Mouse (Mus musculus) limb, embryonic 11.5 days (tissue): Measurements from ENCODE around the gene Hoxc9. TPM values are rescaled to one million over a fixed set of nuclear protein-coding genes. Genes with fewer than 3 reads are reported as not detected.

ENCODE experiments used
- ATAC-seq: fragments of 200-750 bp; cut with Nextera tagmentation; 2 replicates; pipeline ENCODE4 v1.8.0; 2017; ENCODE audit warnings: low read depth; ENCODE audit not compliant: insufficient number of reproducible peaks, low FRiP score, low TSS enrichment
- DNase-seq: peaks from one replicate; pipeline ENCODE4 v3.0.0-alpha.2; 2015; ENCODE audit warnings: low spot score
- H3K27ac ChIP-seq: fragments of 300-500 bp; sonication (generic); replicated peaks from 2 replicates; pipeline ENCODE4 v1.5.1; 2014; ENCODE audit warnings: low read depth, mild to moderate bottlenecking, low read length
- H3K27me3 ChIP-seq: fragments of 300-500 bp; sonication (generic); 2 replicates; pipeline ENCODE4 v1.6.1; 2014; ENCODE audit warnings: mild to moderate bottlenecking, low read length, mixed read lengths; ENCODE audit not compliant: control insufficient read depth, insufficient read depth
- H3K36me3 ChIP-seq: fragments of 300-500 bp; sonication (generic); 2 replicates; pipeline ENCODE4 v1.6.1; 2014; ENCODE audit warnings: mild to moderate bottlenecking, low read length, moderate library complexity, mixed read lengths; ENCODE audit not compliant: control insufficient read depth, insufficient read depth
- H3K4me1 ChIP-seq: fragments of 300-500 bp; sonication (generic); 2 replicates; pipeline ENCODE4 v1.6.1; 2014; ENCODE audit warnings: low read length, mixed read lengths; ENCODE audit not compliant: control insufficient read depth, insufficient read depth
- H3K4me2 ChIP-seq: fragments of 300-500 bp; sonication (generic); 2 replicates; pipeline ENCODE4 v1.6.1; 2014; ENCODE audit warnings: low read depth, mild to moderate bottlenecking, moderate library complexity; ENCODE audit not compliant: severe bottlenecking
- H3K4me3 ChIP-seq: fragments of 300-500 bp; sonication (generic); 2 replicates; pipeline ENCODE4 v1.5.1; 2014; ENCODE audit warnings: low read depth, low read length
- H3K9ac ChIP-seq: fragments of 300-500 bp; sonication (generic); 2 replicates; pipeline ENCODE4 v1.6.1; 2014; ENCODE audit warnings: mild to moderate bottlenecking, low read length
- H3K9me3 ChIP-seq: fragments of 300-500 bp; sonication (generic); 2 replicates; pipeline ENCODE4 v1.6.1; 2016; ENCODE audit warnings: low read length; ENCODE audit not compliant: control insufficient read depth
- WGBS: fragments of 180-500 bp; shearing (Covaris S2); extraction: QIAGEN DNeasy Blood & Tissue Kit; methylation state at CpG from one replicate; pipeline ENCODE4 v1.1.7; 2014; 5-methylcytosine and 5-hydroxymethylcytosine counted together
- polyA plus RNA-seq: library from polyadenylated mRNA; unstranded; fragments of >200 nt; fragmentation: Nextera tagmentation; extraction: Ambion mirVana; gene quantifications from 2 replicates; pipeline ENCODE4 v1.2.1, GENCODE M21; 2014

The Hoxc9 gene
- polyA plus RNA-seq, 1 experiment from 2014 or later: 6.1 TPM

GRCm38 (mm10) chr15:102962492-102962891, 13.7 kb upstream of the Hoxc9 start:
- H3K4me1 ChIP-seq: peaks cover 20% of the 10 kb centered on the region
- H3K4me2 ChIP-seq: peak overlapping the region; percentile 64
- H3K9ac ChIP-seq: peak overlapping the region; percentile 86
- DNase-seq (peak; percentile 77), ATAC-seq (no peak)
- 2% methylated on average over 13 of the region's 13 CpGs for WGBS
- H3K36me3 ChIP-seq: no peaks in the 10 kb centered on the region
- peak overlapping the region; percentile 55 for H3K4me3 ChIP-seq
- peak overlapping the region; percentile 85 for H3K27ac ChIP-seq
- H3K27me3 ChIP-seq: peaks cover 46% of the 10 kb centered on the region
- H3K9me3 ChIP-seq: no peaks in the 10 kb centered on the region

DNA sequence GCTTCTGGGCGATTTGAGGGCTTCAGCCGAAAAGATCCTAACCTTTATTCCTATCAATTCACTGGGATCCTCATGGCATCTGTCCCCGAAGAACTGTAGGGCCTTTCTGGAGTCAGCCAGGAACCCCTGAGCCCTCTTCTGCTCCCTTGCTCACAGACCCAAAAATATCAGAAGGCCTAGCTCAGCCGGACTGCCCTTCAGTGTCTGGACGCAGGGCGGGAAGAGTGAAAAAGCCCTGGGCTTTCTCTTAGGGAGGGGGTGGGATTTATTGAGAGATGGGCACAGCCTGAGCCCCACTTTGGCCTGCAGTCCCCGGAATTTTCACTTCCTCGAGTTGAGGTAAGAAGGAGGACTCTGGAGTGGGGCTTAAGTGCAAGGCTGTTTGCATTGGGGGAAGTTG, 13.0 kb upstream of the Hoxc9 start:
- peak overlapping the region; percentile 55 for H3K4me3 ChIP-seq
- DNase-seq (no peak), ATAC-seq (no peak)
- no peaks in the 10 kb centered on the region for H3K36me3 ChIP-seq
- 2% methylated on average over 8 of the region's 8 CpGs for WGBS
- peak overlapping the region; percentile 64 for H3K4me2 ChIP-seq
- peak overlapping the region; percentile 86 for H3K9ac ChIP-seq
- peaks cover 15% of the 10 kb centered on the region for H3K4me1 ChIP-seq
- H3K9me3 ChIP-seq: no peaks in the 10 kb centered on the region
- H3K27ac ChIP-seq: peak overlapping the region; percentile 85
- H3K27me3 ChIP-seq: peaks cover 47% of the 10 kb centered on the region

- H3K9ac ChIP-seq: peak overlapping the region; percentile 86
- WGBS: under 1% methylated on average over 28 of the region's 28 CpGs
- no peaks in the 10 kb centered on the region for H3K9me3 ChIP-seq
- H3K4me2 ChIP-seq: peak overlapping the region; percentile 64
- H3K4me3 ChIP-seq: peak overlapping the region; percentile 55
- H3K36me3 ChIP-seq: no peaks in the 10 kb centered on the region
- H3K4me1 ChIP-seq: peaks cover 14% of the 10 kb centered on the region; the same call in 1 of the 2 replicates
- H3K27ac ChIP-seq: peak overlapping the region; percentile 85
- DNase-seq (peak; percentile 85), ATAC-seq (no peak)
- peaks cover 51% of the 10 kb centered on the region for H3K27me3 ChIP-seq
Measured at GRCm38 (mm10) chr15:102963671-102964640, 12.3 kb upstream of the Hoxc9 start.

GRCm38 (mm10) chr15:102965003-102965891, 11.0 kb upstream of the Hoxc9 start:
- Histone ChIP-seq H3K36me3 (no peaks in the 10 kb centered on the region), H3K4me1 (peaks cover 13% of the 10 kb centered on the region; the same call in 1 of the 2 replicates), H3K9ac (peak overlapping the region; percentile 86), H3K27me3 (peaks cover 53% of the 10 kb centered on the region), H3K9me3 (no peaks in the 10 kb centered on the region), H3K4me3 (peak overlapping the region; percentile 55), H3K4me2 (peak overlapping the region; percentile 64), H3K27ac (peak overlapping the region; percentile 85)
- peak; percentile 70 for DNase-seq
- WGBS: 2% methylated on average over 26 of the region's 26 CpGs
- ATAC-seq: no peak

DNA sequence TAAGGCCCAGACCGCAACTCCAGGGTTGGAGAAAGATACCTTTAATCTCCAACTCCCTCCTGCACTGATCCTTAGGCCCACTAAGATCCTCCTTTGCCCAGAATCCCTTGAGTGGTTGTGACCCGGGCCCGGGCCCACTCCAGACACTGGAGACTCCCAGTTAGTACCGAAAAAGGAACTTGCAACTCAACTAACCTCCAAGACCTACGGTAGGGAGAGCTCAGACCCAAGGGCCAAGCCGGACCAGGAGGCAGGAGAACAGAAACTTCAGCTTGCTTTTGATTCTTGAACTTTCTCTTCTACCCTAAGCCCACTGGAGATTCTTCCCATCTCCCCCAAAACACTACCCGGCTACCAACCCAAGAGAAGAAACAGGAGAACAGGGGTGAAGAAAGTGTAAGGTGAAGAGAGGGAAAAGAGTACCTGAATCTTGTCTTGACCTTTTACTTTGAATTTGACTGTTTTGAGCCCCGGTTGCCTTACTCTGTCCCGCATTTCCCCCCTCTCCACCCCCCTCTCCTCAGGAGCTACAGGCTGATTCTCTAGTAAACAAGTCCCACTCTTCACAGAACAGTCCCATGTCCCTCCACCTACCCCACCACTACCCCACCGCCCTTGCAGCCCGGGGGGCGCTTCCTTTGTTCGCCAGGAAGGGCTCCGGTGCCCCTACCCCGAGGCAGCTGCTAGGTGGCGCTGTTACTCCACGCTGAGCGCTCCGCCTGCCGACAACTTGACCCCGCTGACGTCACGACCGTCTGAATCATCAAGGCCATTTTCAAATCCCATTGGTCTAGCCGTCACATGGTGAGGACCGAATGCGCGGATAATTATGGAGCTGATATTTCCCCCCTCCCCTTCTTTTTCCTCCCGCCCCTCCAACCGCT, 10.1 kb upstream of the Hoxc9 start:
- H3K4me3 ChIP-seq: peak overlapping the region; percentile 55
- H3K27me3 ChIP-seq: peaks cover 60% of the 10 kb centered on the region
- H3K4me1 ChIP-seq: peaks cover 9% of the 10 kb centered on the region; the same call in 1 of the 2 replicates
- no peaks in the 10 kb centered on the region for H3K9me3 ChIP-seq
- H3K4me2 ChIP-seq: peak overlapping the region; percentile 64
- WGBS: 3% methylated on average over 30 of the region's 30 CpGs
- H3K9ac ChIP-seq: peak overlapping the region; percentile 86
- peak; percentile 77 for ATAC-seq
- peak overlapping the region; percentile 85 for H3K27ac ChIP-seq
- H3K36me3 ChIP-seq: no peaks in the 10 kb centered on the region
- peak; percentile 99 for DNase-seq

DNA sequence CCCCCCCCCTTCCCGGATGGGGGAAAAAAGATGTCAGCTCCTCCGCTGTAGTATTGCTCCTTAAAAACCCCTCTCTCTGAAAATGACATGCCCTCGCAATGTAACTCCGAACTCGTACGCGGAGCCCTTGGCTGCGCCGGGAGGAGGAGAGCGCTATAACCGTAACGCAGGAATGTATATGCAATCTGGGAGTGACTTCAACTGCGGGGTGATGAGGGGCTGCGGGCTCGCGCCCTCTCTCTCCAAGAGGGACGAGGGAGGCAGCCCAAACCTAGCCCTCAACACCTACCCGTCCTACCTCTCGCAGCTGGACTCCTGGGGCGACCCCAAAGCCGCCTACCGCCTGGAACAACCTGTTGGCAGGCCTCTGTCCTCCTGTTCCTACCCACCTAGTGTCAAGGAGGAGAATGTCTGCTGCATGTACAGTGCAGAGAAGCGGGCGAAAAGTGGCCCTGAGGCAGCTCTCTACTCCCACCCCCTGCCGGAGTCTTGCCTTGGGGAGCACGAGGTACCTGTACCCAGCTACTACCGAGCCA, 9.4 kb upstream of the Hoxc9 start, which contains the start of gene Hoxc10:
Gene Hoxc10, plus strand, starts transcription at position 21 of the 536 bp plus-strand sequence.
- Histone ChIP-seq H3K4me3 (peak within 1 kb of the TSS; percentile 55), H3K4me1 (peaks cover 5% of the 10 kb centered on the region; the same call in 1 of the 2 replicates), H3K27me3 (peaks cover 60% of the 10 kb centered on the region), H3K36me3 (no peaks in the 10 kb centered on the region), H3K9me3 (no peaks in the 10 kb centered on the region), H3K27ac (peak within 1 kb of the TSS; percentile 85), H3K9ac (peak within 1 kb of the TSS; percentile 92), H3K4me2 (peak within 1 kb of the TSS; percentile 64)
- 1% methylated on average over 27 of the region's 27 CpGs for WGBS
- DNase-seq: no peak
- peak; percentile 16; the same call in 1 of the 2 replicates for ATAC-seq

- DNase-seq (peak; percentile 71), ATAC-seq (no peak; the same call in 1 of the 2 replicates)
- Histone ChIP-seq H3K27me3 (peaks cover 63% of the 10 kb centered on the region), H3K9me3 (no peaks in the 10 kb centered on the region), H3K36me3 (no peaks in the 10 kb centered on the region), H3K27ac (peak within 1 kb of the TSS; percentile 85), H3K9ac (peak within 1 kb of the TSS; percentile 92), H3K4me2 (peak within 1 kb of the TSS; percentile 64), H3K4me1 (peaks cover 5% of the 10 kb centered on the region; the same call in 1 of the 2 replicates), H3K4me3 (peak within 1 kb of the TSS; percentile 55)
- WGBS: 1% methylated on average over 12 of the region's 12 CpGs
Measured at GRCm38 (mm10) chr15:102967312-102967510, 9.0 kb upstream of the Hoxc9 start, which contains the start of gene Hoxc5. Hoxc5 (plus strand) TSS chr15:102967443.
